ENCODE assay signal across 19 mouse cellular contexts in the genomic region with DNA sequence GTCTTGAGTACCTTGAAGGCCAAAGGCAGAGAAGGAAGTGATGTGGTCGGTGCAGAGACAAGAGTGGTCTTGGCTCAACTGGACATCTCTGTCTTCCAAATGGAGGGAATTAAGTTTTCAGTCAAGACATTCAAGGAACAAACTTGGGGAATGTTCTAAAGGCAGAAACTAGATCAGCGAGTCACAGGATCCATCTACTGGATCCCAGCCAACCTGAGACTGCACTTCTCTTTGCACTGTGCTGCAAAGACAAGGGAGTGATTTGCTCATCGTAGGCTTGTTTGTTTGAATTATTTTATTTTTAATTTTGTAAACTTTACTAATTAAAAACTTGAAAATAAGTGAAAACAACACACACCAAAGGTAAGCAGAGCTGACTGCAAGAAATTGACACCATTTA.
DNase-seq lines count a peak whose midpoint lies in the region; ATAC-seq and TF ChIP-seq lines count a peak whose summit lies in the region.
"Had no signal": no experiment of that assay in that cellular context is flagged by ENCODE, and none has a peak within 500 bp of the region (broad histone marks: within the 10 kb centered on the region; RNA-seq: fewer than 3 reads in every experiment).

No protein-coding gene starts in this region.

- 49% methylated on average over 3 of the region's 3 CpGs for WGBS in lung, embryonic 14.5 days

- H3K4me3 ChIP-seq in gastrocnemius, adult 2 months, result no peak overlapping the region
- H3K4me3 ChIP-seq in lung, embryonic 14.5 days (ENCODE audit: low read depth, low read length), result no peak overlapping the region
- H3K4me3 ChIP-seq: heart, embryonic 13.5 days; hindbrain, embryonic 15.5 days had no signal

- no peaks in the 10 kb centered on the region for H3K36me3 ChIP-seq in lung, embryonic 14.5 days (ENCODE audit: insufficient read depth)
- H3K36me3 ChIP-seq: heart, embryonic 13.5 days; hindbrain, embryonic 15.5 days had no signal

- no peak overlapping the region for H3K9ac ChIP-seq in lung, embryonic 14.5 days
- H3K9ac ChIP-seq: forebrain, postnatal 0 days; heart, embryonic 13.5 days; hindbrain, embryonic 15.5 days had no signal

- peaks cover 7% of the 10 kb centered on the region; the same call in 1 of the 2 replicates for H3K4me1 ChIP-seq in lung, embryonic 14.5 days (ENCODE audit: insufficient read depth)

- H3K4me2 ChIP-seq in lung, embryonic 14.5 days, result no peak overlapping the region
- H3K4me2 ChIP-seq: heart, embryonic 13.5 days; hindbrain, embryonic 15.5 days had no signal

- no peak overlapping the region for H3K27ac ChIP-seq in gastrocnemius, adult 2 months
- no peak overlapping the region for H3K27ac ChIP-seq in lung, embryonic 14.5 days (ENCODE audit: low read depth)
- H3K27ac ChIP-seq: heart, embryonic 13.5 days; hindbrain, embryonic 15.5 days had no signal

- TF ChIP-seq CTCF in gastrocnemius, adult 2 months (IDR thresholded peaks at IDR 0.05), result no peak
- TF ChIP-seq CTCF in lung, embryonic 14.5 days (IDR thresholded peaks at IDR 0.05; ENCODE audit: low read depth), result no peak

- no peaks in the 10 kb centered on the region for H3K9me3 ChIP-seq in lung, embryonic 14.5 days (ENCODE audit: low read depth, low read length)
- H3K9me3 ChIP-seq: heart, embryonic 13.5 days; hindbrain, embryonic 15.5 days had no signal

- no peaks in the 10 kb centered on the region for H3K27me3 ChIP-seq in lung, embryonic 14.5 days (ENCODE audit: insufficient read depth, low read length)
- H3K27me3 ChIP-seq: heart, embryonic 13.5 days; hindbrain, embryonic 15.5 days; Patski had no signal

- DNase-seq in cerebellum, postnatal 10 days, result peak; percentile 41 to 55
- DNase-seq in cerebellum, postnatal 14 days, result no peak
- peak; percentile 44 for DNase-seq in gastrocnemius, adult 2 months
- no peak for DNase-seq in gastrocnemius, postnatal 4 days (ENCODE audit: low spot score in 2 of 2)
- peak; percentile 66 for DNase-seq in lung, embryonic 14.5 days
- no peak for DNase-seq in lung, postnatal 25 days (ENCODE audit: low spot score)
- DNase-seq in skeletal muscle tissue, adult 2 months (ENCODE audit: low read depth, low spot score), result peak; percentile 24
- DNase-seq: adrenal gland, postnatal 25 days; cerebellum, adult 11-12 months; cerebellum, adult 9-10 months; forebrain, postnatal 0 days; heart, adult 11 months; heart, postnatal 36 days had no signal

- ATAC-seq in lung, embryonic 14.5 days (ENCODE audit: insufficient read depth), result no peak
- no peak for ATAC-seq in megakaryocyte, adult 5-6 weeks (ENCODE audit: poor library complexity, severe bottlenecking)
- ATAC-seq: activated CD4-positive, CD25-positive, alpha-beta regulatory T cell, adult 4 months; forebrain, postnatal 0 days; intestine, embryonic 16.5 days; Patski had no signal

- intact Hi-C loops in gastrocnemius, adult 2 months (cut with DNase I), result no loop called here

Comparison
In these comparisons a context has a peak if more than half of its experiments do, and no peak if none do; other contexts are left out.
1. DNase-seq: peak in cerebellum, postnatal 10 days (2 of 2), gastrocnemius, adult 2 months (single experiment), lung, embryonic 14.5 days (single experiment) and skeletal muscle tissue, adult 2 months (single experiment); none in cerebellum, postnatal 14 days (0 of 2), gastrocnemius, postnatal 4 days (0 of 2) and lung, postnatal 25 days (single experiment).